Mouse (Mus musculus): ENCODE measurements around the gene Anapc11. TPM values are rescaled to one million over a fixed set of nuclear protein-coding genes. Genes with fewer than 3 reads are reported as not detected.

The Anapc11 gene
- polyA plus RNA-seq, 1 experiment, result 97.9 TPM

- H3K36me3 ChIP-seq (ENCODE audit: control insufficient read depth, insufficient read depth, low read length), result peaks cover 33% of the 10 kb centered on the region
- H3K27me3 ChIP-seq (ENCODE audit: control insufficient read depth, insufficient read depth, low read length), result no peaks in the 10 kb centered on the region
- 78% methylated on average over 4 of the region's 4 CpGs for WGBS
- TF ChIP-seq CTCF (IDR thresholded peaks at IDR 0.05; ENCODE audit: extremely low read depth, insufficient read length, insufficient replicate concordance, low read depth, low read length) (no peak), POLR2A (IDR thresholded peaks at IDR 0.05; ENCODE audit: low read depth, low read length) (no peak)
- H3K27ac ChIP-seq (ENCODE audit: insufficient read depth, low read depth, low read length), result no peak overlapping the region
- peaks cover 8% of the 10 kb centered on the region; the same call in 1 of the 2 replicates for H3K4me1 ChIP-seq (ENCODE audit: control insufficient read depth, insufficient read depth, insufficient read length, low read length)
- H3K4me3 ChIP-seq (ENCODE audit: low read depth, low read length), result no peak overlapping the region
These were observed 8.5 kb downstream of the Anapc11 start for GRCm38 (mm10) chr11:120606764-120607163.

GRCm38 (mm10) chr11:120608241-120609034 is 10.2 kb downstream of the Anapc11 start, which contains the start of gene Npb:
Gene Npb, plus strand, starts transcription at chr11:120608477.
- no peak within 1 kb of the TSS for H3K4me3 ChIP-seq (ENCODE audit: low read depth, low read length)
- H3K4me1 ChIP-seq (ENCODE audit: control insufficient read depth, insufficient read depth, insufficient read length, low read length), result peaks cover 8% of the 10 kb centered on the region; the same call in 1 of the 2 replicates
- H3K27me3 ChIP-seq (ENCODE audit: control insufficient read depth, insufficient read depth, low read length), result no peaks in the 10 kb centered on the region
- H3K27ac ChIP-seq (ENCODE audit: insufficient read depth, low read depth, low read length), result no peak within 1 kb of the TSS
- peaks cover 46% of the 10 kb centered on the region for H3K36me3 ChIP-seq (ENCODE audit: control insufficient read depth, insufficient read depth, low read length)
- 8% methylated on average over 45 of the region's 45 CpGs for WGBS
- TF ChIP-seq POLR2A (IDR thresholded peaks at IDR 0.05; ENCODE audit: low read depth, low read length), result no peak

- 25% methylated on average over 8 of the region's 8 CpGs for WGBS
- H3K4me1 ChIP-seq (ENCODE audit: control insufficient read depth, insufficient read depth, insufficient read length, low read length), result peaks cover 8% of the 10 kb centered on the region; the same call in 1 of the 2 replicates
- no peak overlapping the region for H3K4me3 ChIP-seq (ENCODE audit: low read depth, low read length)
- H3K27me3 ChIP-seq (ENCODE audit: control insufficient read depth, insufficient read depth, low read length), result no peaks in the 10 kb centered on the region
- peaks cover 50% of the 10 kb centered on the region for H3K36me3 ChIP-seq (ENCODE audit: control insufficient read depth, insufficient read depth, low read length)
- H3K27ac ChIP-seq (ENCODE audit: insufficient read depth, low read depth, low read length), result no peak overlapping the region
- TF ChIP-seq POLR2A (IDR thresholded peaks at IDR 0.05; ENCODE audit: low read depth, low read length), result no peak
- no peak for TF ChIP-seq CTCF (IDR thresholded peaks at IDR 0.05; ENCODE audit: extremely low read depth, insufficient read length, insufficient replicate concordance, low read depth, low read length)
These were observed 11.0 kb downstream of the Anapc11 start for GRCm38 (mm10) chr11:120609250-120609649.

GRCm38 (mm10) chr11:120610477-120611046 is 12.3 kb downstream of the Anapc11 start:
- H3K27me3 ChIP-seq (ENCODE audit: control insufficient read depth, insufficient read depth, low read length), result no peaks in the 10 kb centered on the region
- H3K4me3 ChIP-seq (ENCODE audit: low read depth, low read length), result no peak overlapping the region
- no peak overlapping the region for H3K27ac ChIP-seq (ENCODE audit: insufficient read depth, low read depth, low read length)
- 86% methylated on average over 9 of the region's 9 CpGs for WGBS
- TF ChIP-seq POLR2A (IDR thresholded peaks at IDR 0.05; ENCODE audit: low read depth, low read length) (no peak), CTCF (IDR thresholded peaks at IDR 0.05; ENCODE audit: extremely low read depth, insufficient read length, insufficient replicate concordance, low read depth, low read length) (no peak)
- peaks cover 52% of the 10 kb centered on the region for H3K36me3 ChIP-seq (ENCODE audit: control insufficient read depth, insufficient read depth, low read length)
- H3K4me1 ChIP-seq (ENCODE audit: control insufficient read depth, insufficient read depth, insufficient read length, low read length), result peaks cover 9% of the 10 kb centered on the region; the same call in 1 of the 2 replicates

GRCm38 (mm10) chr11:120612763-120613162 is 14.5 kb downstream of the Anapc11 start:
- peaks cover 52% of the 10 kb centered on the region for H3K36me3 ChIP-seq (ENCODE audit: control insufficient read depth, insufficient read depth, low read length)
- peak; percentile 46; the same call in 1 of the 2 replicates for TF ChIP-seq CTCF (IDR thresholded peaks at IDR 0.05; ENCODE audit: extremely low read depth, insufficient read length, insufficient replicate concordance, low read depth, low read length)
- no peak for TF ChIP-seq POLR2A (IDR thresholded peaks at IDR 0.05; ENCODE audit: low read depth, low read length)
- H3K4me1 ChIP-seq (ENCODE audit: control insufficient read depth, insufficient read depth, insufficient read length, low read length), result peaks cover 19% of the 10 kb centered on the region
- WGBS, result 62% methylated on average over 6 of the region's 6 CpGs
- H3K4me3 ChIP-seq (ENCODE audit: low read depth, low read length), result no peak overlapping the region
- H3K27ac ChIP-seq (ENCODE audit: insufficient read depth, low read depth, low read length), result no peak overlapping the region
- no peaks in the 10 kb centered on the region for H3K27me3 ChIP-seq (ENCODE audit: control insufficient read depth, insufficient read depth, low read length)

GRCm38 (mm10) chr11:120613481-120613972 is 15.3 kb downstream of the Anapc11 start:
- TF ChIP-seq POLR2A (IDR thresholded peaks at IDR 0.05; ENCODE audit: low read depth, low read length) (no peak), CTCF (IDR thresholded peaks at IDR 0.05; ENCODE audit: extremely low read depth, insufficient read length, insufficient replicate concordance, low read depth, low read length) (no peak)
- Histone ChIP-seq H3K36me3 (ENCODE audit: control insufficient read depth, insufficient read depth, low read length) (peaks cover 58% of the 10 kb centered on the region), H3K27me3 (ENCODE audit: control insufficient read depth, insufficient read depth, low read length) (no peaks in the 10 kb centered on the region), H3K4me3 (ENCODE audit: low read depth, low read length) (no peak overlapping the region), H3K4me1 (ENCODE audit: control insufficient read depth, insufficient read depth, insufficient read length, low read length) (peaks cover 19% of the 10 kb centered on the region), H3K27ac (ENCODE audit: insufficient read depth, low read depth, low read length) (no peak overlapping the region)
- WGBS, result 90% methylated on average over 10 of the region's 10 CpGs

- H3K27ac ChIP-seq (ENCODE audit: insufficient read depth, low read depth, low read length), result no peak overlapping the region
- 89% methylated on average over 8 of the region's 8 CpGs for WGBS
These were observed 15.8 kb downstream of the Anapc11 start for GRCm38 (mm10) chr11:120613976-120614375.

More at GRCm38 (mm10) chr11:120613976-120614375, 15.8 kb downstream of the Anapc11 start:
- Histone ChIP-seq H3K4me3 (ENCODE audit: low read depth, low read length) (no peak overlapping the region), H3K36me3 (ENCODE audit: control insufficient read depth, insufficient read depth, low read length) (peaks cover 63% of the 10 kb centered on the region), H3K27me3 (ENCODE audit: control insufficient read depth, insufficient read depth, low read length) (no peaks in the 10 kb centered on the region), H3K4me1 (ENCODE audit: control insufficient read depth, insufficient read depth, insufficient read length, low read length) (peaks cover 15% of the 10 kb centered on the region)
- no peak for TF ChIP-seq POLR2A (IDR thresholded peaks at IDR 0.05; ENCODE audit: low read depth, low read length)
- no peak for TF ChIP-seq CTCF (IDR thresholded peaks at IDR 0.05; ENCODE audit: extremely low read depth, insufficient read length, insufficient replicate concordance, low read depth, low read length)

Data from small intestine, adult 2 months (tissue).